Mouse (Mus musculus) thymus, postnatal 4 days (tissue): ENCODE measurements around the gene Cxcl15.
"Not testable (repeated sequence)": the region's sequence is repeated elsewhere in the genome, so short reads cannot be mapped to it uniquely, and the experiment has no call there.

Experiments
- DNase-seq: peaks from one replicate; pipeline ENCODE4 v3.0.0; 2021

The Cxcl15 gene

DNA sequence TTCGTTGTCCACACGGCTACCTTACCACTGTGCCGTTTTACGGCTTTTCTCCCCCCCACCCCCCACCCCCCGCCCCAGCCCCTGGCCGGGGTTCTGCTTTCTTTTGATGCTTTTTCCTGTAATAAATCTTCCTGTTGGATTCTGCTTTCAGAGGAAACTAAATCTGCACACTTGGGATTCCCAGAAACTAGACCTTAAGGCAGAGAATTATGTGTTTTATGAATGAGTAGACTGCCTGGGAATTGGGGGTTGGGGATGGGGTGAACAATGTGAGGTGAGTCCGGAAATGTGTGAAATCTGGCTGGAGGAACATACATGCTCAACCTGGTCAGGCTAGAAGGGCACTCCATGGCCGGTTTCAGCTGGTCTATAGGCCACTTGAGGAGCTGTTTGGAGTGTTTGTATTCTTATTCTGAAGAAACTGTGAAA, 4.2 kb upstream of the Cxcl15 start:
- no peak for DNase-seq

- not testable (repeated sequence) for DNase-seq
Measured at GRCm38 (mm10) chr5:90795392-90795791, 1.1 kb downstream of the Cxcl15 start.

DNA sequence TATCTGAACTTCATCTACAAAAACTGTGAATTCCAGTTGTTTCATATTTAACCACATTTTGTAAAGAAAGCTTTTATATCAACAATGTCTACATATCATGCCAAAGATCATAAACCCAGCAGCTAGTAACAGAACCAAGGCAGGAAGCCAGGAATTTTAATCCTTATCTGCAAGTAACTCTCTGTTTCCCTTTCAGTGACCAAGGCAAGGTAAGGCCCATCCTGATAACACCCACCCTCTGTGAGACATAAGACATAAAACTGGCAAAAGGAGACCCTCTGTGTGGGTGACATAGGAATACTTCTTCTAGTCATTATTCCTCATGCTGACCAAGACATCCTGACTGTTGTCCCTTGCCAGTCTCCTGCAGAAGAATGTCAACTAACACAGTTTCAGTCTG, 10.2 kb downstream of the Cxcl15 start:
- no peak for DNase-seq

- no peak for DNase-seq
Measured at GRCm38 (mm10) chr5:90806050-90806449, 11.7 kb downstream of the Cxcl15 start.

DNA sequence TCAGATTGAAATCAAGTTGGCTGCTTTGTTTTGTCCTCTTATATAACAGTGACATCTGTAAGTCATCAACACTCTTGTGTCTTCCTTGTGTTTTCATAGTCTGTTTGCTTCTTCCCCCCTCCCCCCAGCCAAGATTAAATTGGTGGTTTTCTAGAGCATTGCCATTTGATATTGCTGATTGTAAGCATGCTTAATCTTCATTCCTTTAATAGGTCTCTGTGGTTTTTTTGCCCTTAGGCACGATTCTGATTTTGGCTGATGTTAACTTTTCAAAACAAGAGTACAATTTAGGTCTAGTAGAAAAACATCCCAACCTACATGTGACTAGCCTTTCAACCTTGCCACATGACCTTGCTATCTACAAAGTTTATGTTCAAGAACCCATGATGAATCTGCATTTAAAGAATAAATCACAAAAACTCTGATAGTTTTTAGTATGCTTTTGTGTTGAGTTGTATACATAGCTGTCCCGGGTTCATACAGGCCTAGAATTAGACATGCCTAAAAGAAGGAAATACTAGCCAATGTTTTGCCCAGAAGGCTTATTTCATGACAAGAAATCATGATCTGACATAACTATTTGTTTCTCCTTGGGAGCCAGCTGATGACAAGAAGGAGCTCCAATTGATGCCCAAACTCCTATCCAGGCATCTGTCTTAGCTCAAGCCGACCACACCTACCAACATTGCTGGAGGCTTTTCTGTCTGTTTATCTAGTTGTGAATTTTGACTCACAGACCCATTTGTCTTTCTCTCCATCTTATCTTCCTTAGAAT, 13.0 kb downstream of the Cxcl15 start:
- DNase-seq, result no peak

DNA sequence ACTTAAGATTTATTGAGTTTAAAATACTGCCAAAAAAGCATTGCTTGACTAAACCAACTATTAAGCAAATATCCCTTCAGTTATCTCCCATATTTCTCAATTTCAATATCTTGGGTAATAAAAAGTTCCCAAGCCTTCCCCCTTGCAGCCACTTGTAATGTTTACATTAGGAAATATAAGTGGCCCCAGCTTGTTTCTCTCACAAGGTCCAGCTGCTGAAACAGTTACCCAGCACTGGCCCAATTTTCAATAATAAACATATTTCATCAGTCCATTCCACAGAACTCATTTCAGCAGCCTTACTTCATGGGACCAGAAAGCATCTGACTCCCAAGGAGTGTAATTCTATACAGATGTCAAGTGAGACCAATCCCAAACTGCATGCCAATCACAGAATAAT, 25.4 kb downstream of the Cxcl15 start:
- no peak for DNase-seq

DNA sequence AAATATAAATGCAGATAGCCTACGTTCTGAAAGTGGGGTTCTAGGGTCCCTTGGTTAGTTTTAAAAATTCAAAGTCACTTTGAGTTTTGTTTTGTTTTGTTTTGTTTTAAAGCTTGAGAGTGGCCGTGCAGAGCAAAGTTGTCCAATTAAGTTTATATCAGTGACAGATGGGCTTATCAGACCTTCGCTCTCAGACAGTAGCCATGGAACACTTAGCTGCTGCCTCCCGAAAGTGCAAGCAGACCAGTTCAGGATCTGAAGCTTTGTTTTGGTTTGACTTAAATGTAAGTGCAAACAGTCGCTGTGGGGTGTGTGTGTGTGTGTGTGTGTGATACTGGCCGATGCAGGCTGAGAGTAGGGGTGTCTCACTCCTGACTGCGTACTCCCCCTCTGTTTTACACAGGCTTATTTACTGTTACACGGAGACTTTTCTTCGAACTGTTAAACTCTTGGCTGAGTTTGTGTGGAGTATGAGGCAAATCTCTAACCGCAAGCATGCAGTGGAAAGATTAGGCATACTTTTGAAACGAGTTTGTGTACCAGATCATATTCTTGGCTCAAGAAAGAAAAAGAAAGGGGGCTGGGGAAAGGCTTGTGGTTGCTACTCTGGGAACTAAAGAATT, 37.9 kb downstream of the Cxcl15 start:
- no peak for DNase-seq

- DNase-seq, result no peak
Measured at GRCm38 (mm10) chr5:90832768-90833388, 38.5 kb downstream of the Cxcl15 start.

GRCm38 (mm10) chr5:90834436-90834835, 40.1 kb downstream of the Cxcl15 start:
- no peak for DNase-seq

DNA sequence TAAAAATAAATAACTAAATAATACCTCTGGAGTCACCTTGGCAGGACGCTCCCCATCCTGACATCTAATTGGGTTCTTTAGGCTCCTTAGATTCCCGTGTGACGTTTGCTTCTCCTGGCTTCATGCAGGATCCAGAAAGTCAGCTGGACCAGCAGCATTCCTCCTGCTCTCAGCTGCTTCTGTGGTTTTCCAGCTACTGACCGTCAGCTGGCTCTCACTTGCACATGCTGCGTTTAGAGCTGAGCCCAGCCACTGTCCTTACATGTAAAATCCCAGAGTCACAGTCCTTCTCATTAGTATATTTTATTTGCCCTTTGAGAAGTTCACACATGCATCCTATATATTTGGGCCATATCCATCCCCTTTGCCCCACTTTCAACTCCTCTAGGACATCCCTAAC, 44.2 kb downstream of the Cxcl15 start:
- no peak for DNase-seq

DNA sequence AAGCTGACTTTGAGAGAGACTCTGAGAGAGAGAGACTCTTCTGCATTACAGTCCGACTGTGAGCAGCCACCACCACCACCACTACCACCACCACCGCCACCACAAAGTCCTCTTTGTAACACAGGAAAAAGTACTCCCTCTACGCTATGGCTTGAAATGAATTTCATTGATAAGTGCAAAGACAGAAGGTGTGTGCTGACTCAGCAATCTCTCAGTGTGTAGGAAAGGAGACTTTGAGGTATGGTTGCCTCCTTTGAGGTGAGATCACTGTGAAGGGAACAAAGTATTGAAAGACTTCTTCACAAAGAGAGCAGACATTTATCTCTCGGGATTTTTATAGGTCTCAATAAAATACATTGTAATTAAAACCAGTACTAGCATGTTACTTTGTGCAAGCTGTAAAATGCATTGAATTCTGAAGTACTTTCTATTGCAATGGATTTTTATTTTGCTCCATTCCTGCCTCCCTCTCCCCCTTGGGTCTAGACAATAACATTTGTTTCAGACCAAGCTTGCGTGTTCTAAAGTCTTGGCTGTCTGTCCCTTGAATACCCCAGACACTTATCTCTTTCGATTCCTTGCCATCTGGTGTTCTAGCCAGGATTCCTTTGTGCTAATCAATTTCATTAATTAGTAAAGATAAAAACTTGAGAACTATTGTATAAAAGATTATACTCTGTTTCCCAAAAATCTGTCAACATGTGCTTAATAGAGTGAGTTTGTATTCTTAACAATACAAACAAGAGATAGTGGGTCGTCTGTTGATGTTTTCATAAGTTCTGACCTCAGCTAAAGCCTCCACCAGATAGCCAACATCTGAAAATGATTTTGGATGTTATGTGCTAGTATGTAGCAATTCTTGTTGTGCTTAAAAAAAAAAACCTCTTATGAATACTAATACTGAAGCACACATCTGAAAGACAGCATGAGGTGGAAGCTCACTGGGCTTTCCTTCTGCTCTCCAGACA, 46.9 kb downstream of the Cxcl15 start:
- DNase-seq, result no peak

DNA sequence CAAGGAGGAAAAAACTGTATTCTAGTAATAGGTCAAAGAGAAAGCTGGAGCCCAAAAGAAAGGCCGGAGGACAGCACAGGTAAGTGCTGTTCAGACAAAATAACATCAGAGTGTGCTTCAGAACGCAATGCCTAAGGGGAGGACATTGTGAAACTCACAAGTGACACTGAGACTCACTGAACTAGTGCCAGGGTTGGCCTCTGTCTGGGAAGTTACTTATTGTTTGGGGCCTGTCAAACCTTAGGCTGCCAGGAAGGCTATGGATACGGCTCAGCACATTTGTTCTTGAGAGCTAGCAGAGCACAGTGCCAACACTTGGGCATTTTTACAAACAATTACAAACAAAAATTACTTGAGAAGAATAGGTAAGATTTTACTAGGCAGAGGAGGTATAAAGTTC, 49.6 kb downstream of the Cxcl15 start:
- DNase-seq, result no peak

- not testable (repeated sequence) for DNase-seq
Measured at GRCm38 (mm10) chr5:90850096-90850495, 55.8 kb downstream of the Cxcl15 start.

GRCm38 (mm10) chr5:90851391-90851790, 57.1 kb downstream of the Cxcl15 start:
- not testable (repeated sequence) for DNase-seq
